Mouse (Mus musculus) megakaryocyte, embryonic 14.5 days (primary cell): Measurements from ENCODE around the gene Hnrnpa2b1.

Source experiments
- FLI1 ChIP-seq: IDR thresholded peaks from 2 replicates; pipeline ENCODE4 v1.6.1; 2012; ENCODE audit warnings: low read length, inconsistent platforms, mixed read lengths
- GATA1 ChIP-seq: IDR thresholded peaks from 3 replicates; pipeline ENCODE4 v1.6.1; 2012; ENCODE audit warnings: mixed read lengths, low read length, inconsistent platforms, borderline replicate concordance

DNA sequence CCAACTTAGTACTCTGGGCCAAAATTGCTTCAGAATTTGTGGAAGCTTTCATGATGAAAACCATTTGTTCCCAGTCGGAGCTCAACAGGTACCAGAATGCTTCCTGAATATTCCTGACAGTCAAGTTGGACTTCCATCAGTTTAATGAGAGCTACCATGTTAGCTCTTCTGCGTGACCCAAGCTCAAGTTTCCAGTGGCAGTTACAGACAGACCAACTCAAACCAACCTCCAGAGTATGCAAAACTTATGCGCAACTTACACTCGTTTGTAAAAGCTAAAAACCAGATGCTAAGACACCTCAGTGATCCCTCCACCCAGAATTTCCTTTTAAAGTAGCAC lies 9.7 kb downstream of the Hnrnpa2b1 start:
- TF ChIP-seq FLI1 (no peak), GATA1 (no peak)
